Mouse (Mus musculus) ES-Bruce4 (cell line): Measurements from ENCODE around the gene Abl2.
A peak's percentile ranks its signal among the peaks of the same experiment; 100 is the strongest.

Source experiments
- CTCF ChIP-seq: IDR thresholded peaks from one replicate; pipeline ENCODE4 v1.8.1; 2011; ENCODE audit warnings: low read depth, low read length
- EP300 ChIP-seq: IDR thresholded peaks from 2 replicates; pipeline ENCODE4 v1.6.1; 2011; ENCODE audit warnings: low read depth, low read length; ENCODE audit not compliant: insufficient read depth
- POLR2A ChIP-seq: IDR thresholded peaks from one replicate; pipeline ENCODE4 v1.8.1; 2011; ENCODE audit warnings: low read length; ENCODE audit not compliant: insufficient read depth

DNA sequence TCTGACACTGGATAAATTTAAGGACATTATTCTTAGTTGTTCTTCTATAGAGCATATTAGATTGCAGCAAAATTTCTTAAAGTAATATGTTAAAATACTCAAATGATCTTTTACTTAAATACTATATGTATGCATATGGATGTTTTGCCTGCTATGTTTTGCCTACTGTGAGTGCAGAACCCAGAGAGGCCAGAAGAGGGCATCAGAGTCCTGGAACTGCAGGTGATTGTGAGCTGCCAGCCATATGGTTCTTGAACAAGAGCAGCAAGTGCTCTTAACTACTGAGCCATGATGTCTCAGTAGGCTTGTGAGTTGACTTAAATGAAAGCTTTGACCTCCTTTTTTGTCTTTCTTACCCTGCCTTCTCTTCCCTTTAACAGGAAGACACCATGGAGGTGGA lies 72.4 kb downstream of the Abl2 start:
- TF ChIP-seq CTCF (peak; percentile 65), EP300 (no peak), POLR2A (no peak)
